Mouse (Mus musculus) midbrain, embryonic 16.5 days (tissue): ENCODE measurements around the gene Gm20390. TPM values are rescaled to one million over a fixed set of nuclear protein-coding genes. Genes with fewer than 3 reads are reported as not detected.

Experiments
- ATAC-seq: fragments of 200-750 bp; cut with Nextera tagmentation; 2 replicates; pipeline ENCODE4 v1.8.0; 2017; ENCODE audit warnings: moderate TSS enrichment
- H3K27ac ChIP-seq: fragments of 300-500 bp; sonication (generic); 2 replicates; pipeline ENCODE4 v1.5.1; 2014; ENCODE audit warnings: mild to moderate bottlenecking, low read length, mixed read lengths
- H3K27me3 ChIP-seq: fragments of 300-500 bp; sonication (generic); 2 replicates; pipeline ENCODE4 v1.6.1; 2014; ENCODE audit warnings: low read depth, low read length, mixed read lengths; ENCODE audit not compliant: control insufficient read depth, insufficient read depth
- H3K36me3 ChIP-seq: fragments of 300-500 bp; sonication (generic); 2 replicates; pipeline ENCODE4 v1.6.1; 2014; ENCODE audit warnings: mild to moderate bottlenecking, low read length, moderate library complexity, mixed read lengths; ENCODE audit not compliant: control insufficient read depth, insufficient read depth
- H3K4me1 ChIP-seq: fragments of 300-500 bp; sonication (generic); 2 replicates; pipeline ENCODE4 v1.6.1; 2014; ENCODE audit warnings: mild to moderate bottlenecking, low read length, mixed read lengths; ENCODE audit not compliant: control insufficient read depth, insufficient read depth
- H3K4me2 ChIP-seq: fragments of 300-500 bp; sonication (generic); 2 replicates; pipeline ENCODE4 v1.6.1; 2014; ENCODE audit warnings: mild to moderate bottlenecking, low read length, mixed read lengths
- H3K4me3 ChIP-seq: fragments of 300-500 bp; sonication (generic); 2 replicates; pipeline ENCODE4 v1.5.1; 2014; ENCODE audit warnings: low read depth, mild to moderate bottlenecking, low read length, moderate library complexity, mixed read lengths
- H3K9ac ChIP-seq: fragments of 300-500 bp; sonication (generic); 2 replicates; pipeline ENCODE4 v1.6.1; 2014; ENCODE audit warnings: low read depth, low read length, mixed read lengths
- H3K9me3 ChIP-seq: fragments of 300-500 bp; sonication (generic); replicated peaks from 2 replicates; pipeline ENCODE4 v1.6.1; 2014; ENCODE audit warnings: mild to moderate bottlenecking, low read length, mixed read lengths; ENCODE audit not compliant: control insufficient read depth, poor library complexity, severe bottlenecking
- WGBS: fragments of 180-500 bp; shearing (Covaris S2); extraction: QIAGEN DNeasy Blood & Tissue Kit; methylation state at CpG from one replicate; pipeline ENCODE4 v1.1.7; 2014; 5-methylcytosine and 5-hydroxymethylcytosine counted together
- polyA plus RNA-seq: library from polyadenylated mRNA; unstranded; fragments of >200 nt; fragmentation: Nextera tagmentation; extraction: Ambion mirVana; gene quantifications from 2 replicates; pipeline ENCODE4 v1.2.1, GENCODE M21; 2015

The Gm20390 gene
- polyA plus RNA-seq, 1 experiment from 2014 or later: 314 TPM

DNA sequence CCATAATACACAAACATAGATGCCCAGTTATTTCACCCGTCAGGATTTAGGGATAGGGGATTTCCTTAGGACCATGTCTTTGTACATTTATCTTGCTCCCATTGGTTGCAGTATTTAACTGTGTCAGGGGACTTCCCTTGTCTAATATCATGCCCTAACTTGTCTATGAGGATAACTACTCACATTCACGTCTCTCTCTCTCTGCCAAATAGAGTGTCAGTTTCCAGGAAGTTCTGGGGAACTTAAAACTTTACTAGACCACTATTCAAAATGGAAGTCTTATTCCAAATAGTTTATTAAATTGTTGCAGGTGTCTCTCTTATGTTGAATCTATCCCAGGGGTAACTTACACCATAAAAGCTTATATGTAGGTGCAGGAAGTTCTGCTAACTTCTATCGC lies 56.5 kb downstream of the Gm20390 start:
- H3K4me2 ChIP-seq: no peak overlapping the region
- H3K9me3 ChIP-seq: no peaks in the 10 kb centered on the region
- H3K27ac ChIP-seq: no peak overlapping the region
- WGBS: 92% methylated on average over 3 of the region's 3 CpGs
- no peak overlapping the region for H3K4me3 ChIP-seq
- no peaks in the 10 kb centered on the region for H3K4me1 ChIP-seq
- H3K27me3 ChIP-seq: no peaks in the 10 kb centered on the region
- H3K36me3 ChIP-seq: peaks cover 22% of the 10 kb centered on the region
- ATAC-seq: no peak
- H3K9ac ChIP-seq: no peak overlapping the region

DNA sequence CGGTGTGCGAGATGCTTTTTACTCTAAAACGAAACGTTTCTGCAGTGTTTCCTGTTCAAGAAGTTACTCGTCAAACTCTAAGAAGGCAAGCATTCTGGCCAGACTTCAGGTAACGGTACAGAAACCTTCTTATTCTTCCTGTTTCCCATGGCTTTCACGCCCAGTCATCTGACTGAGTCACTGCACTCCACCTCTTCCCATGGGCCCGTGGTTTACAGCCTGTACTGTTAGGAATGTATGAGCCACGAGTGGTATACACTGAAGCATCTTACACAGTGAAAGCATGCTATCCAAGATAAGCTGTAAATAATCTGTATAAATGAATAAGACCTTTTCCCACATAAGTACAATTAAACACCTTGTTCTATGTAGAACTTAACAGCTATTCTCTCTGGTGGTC lies 59.3 kb downstream of the Gm20390 start:
- H3K4me2 ChIP-seq: no peak overlapping the region
- no peaks in the 10 kb centered on the region for H3K27me3 ChIP-seq
- no peak for ATAC-seq
- 95% methylated on average over 9 of the region's 9 CpGs for WGBS
- no peak overlapping the region for H3K27ac ChIP-seq
- no peaks in the 10 kb centered on the region for H3K4me1 ChIP-seq
- no peak overlapping the region for H3K9ac ChIP-seq
- no peaks in the 10 kb centered on the region for H3K9me3 ChIP-seq
- H3K4me3 ChIP-seq: no peak overlapping the region
- peaks cover 26% of the 10 kb centered on the region for H3K36me3 ChIP-seq

DNA sequence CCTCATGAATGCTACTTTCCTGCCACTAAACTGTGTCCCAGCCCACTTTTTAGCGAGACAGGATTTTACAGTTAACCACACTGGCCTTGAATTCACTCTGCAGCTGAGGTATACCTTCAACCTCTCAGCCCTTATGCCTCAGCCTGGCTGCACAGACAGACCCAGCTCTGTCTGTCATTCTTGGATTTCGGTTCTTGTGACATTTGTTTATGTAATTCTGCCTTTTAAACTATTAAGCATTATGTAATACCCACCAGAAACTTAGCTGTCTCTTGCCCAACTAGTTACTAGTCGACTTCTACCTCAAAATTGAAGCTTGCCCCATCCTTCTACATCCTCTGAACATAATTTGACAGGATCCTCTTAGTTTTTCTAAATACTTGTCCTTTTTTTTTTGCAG lies 60.3 kb downstream of the Gm20390 start:
- WGBS: 93% methylated on average over 3 of the region's 3 CpGs
- no peaks in the 10 kb centered on the region for H3K9me3 ChIP-seq
- no peak for ATAC-seq

DNA sequence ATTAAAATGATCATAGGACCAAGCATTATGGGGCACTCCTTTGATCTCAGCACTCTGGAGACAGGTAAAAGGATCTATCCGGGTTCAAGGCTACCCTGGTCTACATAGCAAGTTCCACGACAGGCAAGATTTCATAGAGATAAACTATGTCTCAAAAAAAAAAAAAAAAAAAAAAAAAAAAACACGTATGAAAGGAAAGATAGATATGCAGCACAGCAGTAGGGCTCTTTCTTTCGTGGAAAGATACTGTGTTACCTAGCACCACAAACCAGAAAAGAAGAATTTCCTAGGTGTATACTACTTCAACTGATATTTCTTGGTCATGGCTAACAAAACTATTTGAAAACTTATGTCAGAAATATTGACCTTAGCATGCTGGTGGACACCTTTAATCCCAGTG lies 61.3 kb downstream of the Gm20390 start:
- Histone ChIP-seq H3K9me3 (no peaks in the 10 kb centered on the region), H3K27ac (no peak overlapping the region), H3K27me3 (no peaks in the 10 kb centered on the region), H3K36me3 (peaks cover 21% of the 10 kb centered on the region), H3K4me2 (no peak overlapping the region), H3K4me1 (no peaks in the 10 kb centered on the region), H3K9ac (no peak overlapping the region), H3K4me3 (no peak overlapping the region)
- 82% methylated on average over 4 of the region's 4 CpGs for WGBS
- no peak for ATAC-seq

More for the DNA sequence above, 60.3 kb downstream of the Gm20390 start:
- H3K27ac ChIP-seq: no peak overlapping the region
- H3K27me3 ChIP-seq: no peaks in the 10 kb centered on the region
- H3K36me3 ChIP-seq: peaks cover 21% of the 10 kb centered on the region
- no peak overlapping the region for H3K4me2 ChIP-seq
- H3K4me3 ChIP-seq: no peak overlapping the region
- H3K4me1 ChIP-seq: no peaks in the 10 kb centered on the region
- H3K9ac ChIP-seq: no peak overlapping the region

Other genes starting within 250 kb of the Gm20390 start
- gene Utp18, start 82.5 kb downstream of the Gm20390 start, polyA plus RNA-seq: 31.1 and 32.5 TPM in 2 replicates
- 19.8 and 23.8 TPM in 2 replicates for gene Mbtd1, start 82.4 kb downstream of the Gm20390 start, polyA plus RNA-seq
- gene Nme2, start 12.0 kb downstream of the Gm20390 start, polyA plus RNA-seq: 85.5 and 102 TPM in 2 replicates
- 426 and 443 TPM in 2 replicates for gene Nme1, start 228 bp upstream of the Gm20390 start, polyA plus RNA-seq
- gene Spag9, start 27.8 kb upstream of the Gm20390 start, polyA plus RNA-seq: 82.7 and 92.9 TPM in 2 replicates
- 28.1 and 28.6 TPM in 2 replicates for gene Tob1, start 243.2 kb upstream of the Gm20390 start, polyA plus RNA-seq